Mouse (Mus musculus) spleen, adult 2 months (tissue): Measurements from ENCODE around the gene Fcnb.

ENCODE experiments used
- CTCF ChIP-seq: fragments of 200-500 bp; IDR thresholded peaks from 2 replicates; pipeline ENCODE4 v1.5.1; 2011; ENCODE audit warnings: mild to moderate bottlenecking, inconsistent platforms; ENCODE audit not compliant: insufficient read depth, insufficient read length, insufficient replicate concordance; ENCODE audit errors: extremely low read depth
- POLR2A ChIP-seq: fragments of 200-500 bp; IDR thresholded peaks from 2 replicates; pipeline ENCODE4 v1.6.1; 2011; ENCODE audit warnings: low read depth, low read length, inconsistent platforms

- TF ChIP-seq CTCF (no peak), POLR2A (no peak)
These were observed 16.2 kb downstream of the Fcnb start for GRCm38 (mm10) chr2:28068537-28068878.
